Mouse (Mus musculus) thymus, postnatal 10 days (tissue): ENCODE data around the gene Sept12.

Source experiments
- DNase-seq, 2 experiments: peaks; one replicate each; pipeline ENCODE4 v3.0.0; 2021; ENCODE audit warnings: low spot score in 2 of 2

The Sept12 gene

GRCm38 (mm10) chr16:4997553-4997952 is at the start of gene Sept12:
Gene Sept12 (minus strand): TSS chr16:4997852.
- DNase-seq: no peak

DNA sequence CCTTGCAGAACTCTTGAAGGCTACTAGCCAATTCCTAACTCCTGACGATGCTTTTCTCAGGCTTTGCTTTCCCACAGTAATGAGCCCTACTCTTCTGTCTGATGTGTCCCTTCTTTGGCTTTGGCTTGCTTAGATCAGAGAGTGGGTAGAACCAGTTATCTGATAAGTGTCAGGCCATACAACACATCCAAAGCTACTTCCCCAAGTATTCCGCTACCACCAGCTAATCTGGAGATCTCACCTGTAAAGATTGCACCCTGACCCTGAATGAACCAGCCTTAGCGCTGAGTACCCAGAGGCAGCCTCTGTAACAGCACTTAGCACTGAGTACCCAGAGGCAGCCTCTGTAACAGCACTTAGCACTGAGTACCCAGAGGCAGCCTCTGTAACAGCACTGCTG is 47.7 kb upstream of the Sept12 start:
- no peak for DNase-seq

- no peak for DNase-seq
These were observed 39.1 kb upstream of the Sept12 start for GRCm38 (mm10) chr16:5036649-5037234.

- DNase-seq: no peak
These were observed 37.9 kb upstream of the Sept12 start for GRCm38 (mm10) chr16:5035591-5035990.

DNA sequence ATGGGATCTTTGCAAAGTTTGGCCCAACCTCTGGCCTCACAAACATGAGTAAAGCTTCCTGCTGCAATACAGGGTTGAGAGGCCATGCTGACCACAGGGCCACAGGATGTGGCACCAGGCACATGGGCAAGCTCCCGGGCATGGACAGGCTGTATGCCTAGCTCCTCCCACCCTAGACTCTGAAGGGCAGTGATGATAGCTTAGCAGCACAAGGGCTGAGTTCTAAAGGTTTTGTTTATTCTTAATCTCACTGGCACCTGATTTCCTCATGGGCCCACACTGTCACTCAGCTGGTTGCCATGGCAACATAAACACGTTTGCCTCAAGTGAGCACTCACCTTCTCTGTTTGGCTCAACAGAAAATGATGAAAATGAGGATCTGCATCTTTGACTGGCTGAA is 32.2 kb upstream of the Sept12 start:
- DNase-seq: no peak

GRCm38 (mm10) chr16:5024021-5024420 is 26.4 kb upstream of the Sept12 start:
- DNase-seq: no peak

- DNase-seq: no peak
These were observed 16.9 kb upstream of the Sept12 start for GRCm38 (mm10) chr16:5014578-5014977.

DNA sequence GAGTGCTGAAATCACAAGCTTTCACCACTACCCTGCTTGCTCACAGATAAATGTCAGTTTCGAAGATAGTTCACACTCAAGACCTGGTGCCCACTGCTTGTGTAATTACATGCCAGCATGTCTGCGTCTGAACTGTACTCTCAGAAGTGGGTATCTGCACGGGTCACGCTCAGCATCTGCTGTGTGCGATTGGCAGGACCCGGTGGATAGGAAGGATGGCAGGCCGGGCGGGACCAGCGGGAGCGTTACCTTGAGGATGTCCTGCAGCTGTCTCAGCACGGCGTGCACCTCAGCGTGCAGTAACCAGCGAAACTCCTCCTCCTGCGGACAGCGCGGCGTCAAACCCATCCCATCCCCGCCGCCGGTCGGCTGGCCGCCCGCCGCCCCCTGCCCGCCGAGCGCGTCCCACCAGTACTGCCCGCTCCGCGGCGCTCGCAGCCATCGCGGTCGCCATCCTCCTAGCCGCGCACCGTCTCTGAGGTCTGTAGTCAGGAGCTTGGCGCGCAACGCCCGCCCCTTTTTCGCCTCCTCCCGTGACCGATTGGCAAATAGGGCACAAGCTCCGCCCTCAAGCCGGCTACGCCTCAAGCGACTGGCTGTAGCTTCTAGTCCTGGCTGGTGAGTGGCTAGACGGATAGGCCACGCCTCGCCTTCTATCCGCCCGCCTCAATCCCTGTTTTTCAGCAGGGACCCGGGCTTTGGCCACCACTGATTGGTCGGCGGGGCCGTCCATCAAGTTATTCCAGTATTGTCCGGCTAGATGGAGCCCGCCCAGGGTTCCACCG is 15.6 kb upstream of the Sept12 start, which contains the start of gene Rogdi:
Gene Rogdi (minus strand): TSS at position 500 of the 785 bp plus-strand sequence.
- peak; percentile 93 to 94 for DNase-seq

DNA sequence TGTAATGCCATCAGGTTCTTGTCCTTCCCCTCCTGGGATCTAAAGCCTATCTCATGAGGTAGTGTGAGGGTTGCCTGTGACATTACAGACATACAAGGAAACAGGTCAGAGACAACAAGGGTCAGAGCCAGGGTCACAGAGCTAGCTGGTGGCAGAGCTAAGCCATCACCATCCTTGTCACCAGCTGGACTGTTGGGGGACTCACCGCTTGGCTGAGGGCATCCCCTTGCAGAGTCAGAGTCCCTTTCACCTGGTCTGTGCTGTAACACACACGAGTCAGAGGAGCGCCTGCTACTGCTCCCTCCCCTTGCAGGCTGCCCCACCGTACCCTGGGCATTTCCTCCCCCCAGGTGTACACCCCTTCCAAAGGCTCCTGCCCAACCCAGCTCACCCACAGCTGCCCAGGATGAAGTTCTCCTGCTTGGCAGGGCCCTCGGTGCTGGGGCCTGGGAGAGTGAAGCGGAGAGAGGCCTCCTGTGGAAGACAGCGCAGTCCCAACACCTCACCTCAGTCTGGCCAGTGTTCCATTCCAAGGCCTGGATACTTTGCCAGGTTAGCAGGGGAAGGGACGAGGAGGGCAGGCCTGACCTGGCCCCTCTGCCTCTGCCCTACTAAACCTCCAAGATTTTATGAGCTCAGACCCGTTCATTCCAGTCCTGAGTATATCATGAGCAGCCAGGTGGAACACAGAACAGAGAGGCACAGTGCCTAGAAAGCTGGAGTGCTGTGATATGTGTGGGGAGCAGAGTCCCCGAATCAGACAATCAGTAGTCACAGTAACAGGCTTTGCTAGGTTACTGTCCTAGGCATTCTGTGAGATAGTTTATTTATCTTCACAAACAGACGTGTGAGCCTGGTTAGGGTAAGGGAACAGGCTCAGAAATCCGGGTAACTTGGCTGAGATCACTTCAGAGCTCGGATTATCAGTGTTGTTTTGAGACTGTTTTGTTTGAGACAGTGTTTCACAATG is 14.7 kb upstream of the Sept12 start:
- DNase-seq: no peak

DNA sequence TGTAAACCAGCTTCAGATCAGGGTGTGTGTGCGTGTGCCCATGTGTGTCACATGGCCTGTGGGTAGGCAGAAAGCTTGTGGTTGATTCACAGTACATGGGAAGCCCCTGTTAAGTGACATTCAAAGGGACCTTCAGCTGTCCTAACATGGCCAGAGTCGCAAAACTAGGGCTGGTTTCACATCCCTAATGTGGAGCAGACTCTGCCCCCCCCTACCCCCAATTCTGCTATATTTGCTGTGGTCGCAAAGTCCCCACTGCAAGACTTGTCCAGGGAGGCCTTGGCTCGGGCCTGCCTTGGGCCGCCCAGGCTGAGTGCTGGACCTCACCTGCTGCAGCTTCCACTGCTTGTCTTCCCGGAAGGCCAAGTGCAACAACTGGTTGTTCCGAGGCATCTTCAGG is 13.6 kb upstream of the Sept12 start:
- DNase-seq: no peak

DNA sequence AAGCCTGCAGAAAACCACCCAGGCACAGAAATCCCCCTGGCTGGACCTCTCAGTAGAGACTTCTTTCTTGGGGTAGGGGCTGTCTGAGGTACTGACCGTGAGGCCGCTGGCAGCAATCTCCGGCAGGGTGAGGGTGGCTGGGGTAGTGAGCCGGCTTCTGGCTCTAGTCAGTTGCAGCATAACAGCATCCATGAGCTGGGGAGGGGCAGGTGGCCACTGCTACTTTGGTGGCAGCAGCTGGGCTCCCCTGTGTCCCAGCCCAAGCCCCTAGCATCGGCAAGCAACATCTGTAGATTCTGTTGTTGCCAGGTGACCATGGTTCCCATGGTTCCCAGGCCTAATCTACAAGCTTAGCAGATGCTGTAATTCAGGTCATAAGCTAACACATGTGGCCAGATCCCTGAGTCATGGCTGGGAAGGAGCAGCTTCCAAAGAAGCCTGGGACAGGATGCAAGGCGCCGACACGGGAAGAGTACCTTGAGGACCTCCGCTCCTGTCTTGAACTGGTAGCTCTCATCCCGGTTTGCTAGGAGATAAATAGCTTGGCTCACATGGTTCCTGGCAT is 12.8 kb upstream of the Sept12 start:
- DNase-seq: no peak

GRCm38 (mm10) chr16:5008076-5008475 is 10.4 kb upstream of the Sept12 start:
- no peak for DNase-seq

- DNase-seq: no peak
These were observed 9.8 kb upstream of the Sept12 start for GRCm38 (mm10) chr16:5007492-5007891.

DNA sequence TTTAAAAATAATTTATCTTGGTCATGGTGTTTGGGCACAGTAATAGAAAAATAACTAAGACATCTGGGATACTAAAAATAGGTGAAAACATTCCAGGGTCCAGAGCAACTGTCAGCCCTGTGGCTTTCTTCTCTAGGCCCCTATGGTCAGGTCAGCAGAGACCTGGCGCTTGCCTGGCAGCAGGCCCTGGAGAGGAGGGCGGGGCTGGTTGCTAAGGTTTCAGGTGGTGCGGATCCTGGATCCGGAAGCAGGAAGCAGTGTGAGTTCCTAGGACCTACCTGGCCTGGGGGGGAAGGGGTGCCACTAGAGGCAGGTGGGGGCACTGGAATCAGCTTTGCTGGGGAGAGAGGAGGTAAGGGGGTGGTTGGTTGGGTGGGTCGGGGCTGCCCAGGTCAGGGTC is 9.4 kb upstream of the Sept12 start, which contains the start of gene Smim22:
Gene Smim22 (plus strand): TSS at position 222 of the 400 bp plus-strand sequence.
- DNase-seq: no peak

- no peak for DNase-seq
These were observed 3.0 kb upstream of the Sept12 start for GRCm38 (mm10) chr16:5000611-5001010.

DNA sequence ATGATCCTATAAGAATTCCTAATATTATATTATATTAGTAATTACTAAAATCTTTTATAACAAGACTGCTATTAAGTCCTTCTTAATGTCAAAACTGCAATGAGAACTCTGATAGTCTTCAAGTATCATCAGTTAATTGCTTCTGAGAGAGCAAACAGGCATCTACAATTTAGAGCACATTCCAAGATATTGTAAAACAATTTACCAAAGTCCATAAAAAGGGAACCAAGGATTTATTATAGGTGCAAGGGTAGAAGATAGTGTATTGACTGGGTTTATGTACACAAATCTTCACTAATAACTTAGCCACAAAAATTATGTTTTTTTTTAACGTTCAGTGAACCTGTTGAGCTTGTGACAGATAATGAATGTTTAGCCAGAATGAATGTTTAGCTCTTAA is 1.3 kb upstream of the Sept12 start:
- no peak for DNase-seq

GRCm38 (mm10) chr16:4993276-4993675 is 4.4 kb downstream of the Sept12 start:
- DNase-seq: no peak

GRCm38 (mm10) chr16:4984717-4985116 is 12.9 kb downstream of the Sept12 start:
- no peak for DNase-seq

DNA sequence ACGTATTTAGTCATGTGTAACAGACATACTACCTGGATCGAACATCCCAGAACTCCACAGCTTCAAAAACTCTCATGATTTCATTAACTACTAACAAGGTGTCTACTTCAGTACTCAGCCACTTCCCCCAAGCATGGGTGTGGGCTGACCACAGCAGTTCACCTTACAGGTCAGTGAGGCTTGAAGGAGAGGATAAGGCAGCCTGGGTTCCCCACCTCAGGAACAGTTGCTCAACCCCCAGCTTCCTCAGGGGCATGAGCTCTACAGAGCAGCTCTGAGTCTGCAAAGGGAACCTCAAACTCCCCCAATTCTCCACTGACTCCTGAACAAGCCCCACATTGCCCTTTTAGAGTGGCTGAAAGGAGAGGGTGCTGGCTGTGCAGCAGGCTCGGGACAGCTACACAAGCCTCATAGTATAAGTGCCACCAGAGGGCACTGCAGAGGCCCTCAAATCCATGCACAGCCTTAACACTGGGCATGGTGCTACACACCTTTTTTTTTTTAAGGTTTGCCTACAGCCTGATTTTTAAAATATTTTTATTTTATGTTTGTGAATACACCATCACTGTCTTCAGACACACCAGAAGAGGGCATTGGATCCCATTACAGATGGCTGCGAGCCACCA is 17.8 kb downstream of the Sept12 start:
- no peak for DNase-seq

- DNase-seq: no peak
These were observed 19.2 kb downstream of the Sept12 start for GRCm38 (mm10) chr16:4978275-4979051.

GRCm38 (mm10) chr16:4976180-4976579 is 21.5 kb downstream of the Sept12 start:
- DNase-seq: no peak
